Mouse (Mus musculus): ENCODE data around the gene Morn1. TPM values are rescaled to one million over a fixed set of nuclear protein-coding genes. Genes with fewer than 3 reads are reported as not detected.
A peak's percentile ranks its signal among the peaks of the same experiment; 100 is the strongest.
"Not testable (repeated sequence)": the region's sequence is repeated elsewhere in the genome, so short reads cannot be mapped to it uniquely, and the experiment has no call there.

The Morn1 gene
- polyA plus RNA-seq, 1 experiment from 2014 or later: 8.9 TPM

GRCm38 (mm10) chr4:155065970-155066833 lies 20.2 kb upstream of the Morn1 start:
- H3K27me3 ChIP-seq: no peaks in the 10 kb centered on the region
- peak overlapping the region; percentile 76 for H3K27ac ChIP-seq
- no peaks in the 10 kb centered on the region for H3K9me3 ChIP-seq
- peak overlapping the region; percentile 81 for H3K4me2 ChIP-seq (replicated peaks)
- peak overlapping the region; percentile 67 for H3K4me3 ChIP-seq (replicated peaks)
- peak; percentile 68 for ATAC-seq
- peaks cover 30% of the 10 kb centered on the region for H3K4me1 ChIP-seq (replicated peaks)
- 3% methylated on average over 15 of the region's 15 CpGs for WGBS
- H3K9ac ChIP-seq (replicated peaks): no peak overlapping the region; the same call in 1 of the 2 replicates
- H3K36me3 ChIP-seq: peaks cover 28% of the 10 kb centered on the region

- H3K4me3 ChIP-seq (replicated peaks): peak within 1 kb of the TSS; percentile 67
Observed at GRCm38 (mm10) chr4:155066834-155067522, 19.4 kb upstream of the Morn1 start, which contains the start of gene Pex10. Gene Pex10, plus strand, starts transcription at chr4:155067016.

GRCm38 (mm10) chr4:155068357-155068972 lies 17.9 kb upstream of the Morn1 start:
- ATAC-seq: no peak
- Histone ChIP-seq H3K4me3 (replicated peaks) (no peak overlapping the region), H3K4me1 (replicated peaks) (peaks cover 23% of the 10 kb centered on the region), H3K27me3 (no peaks in the 10 kb centered on the region), H3K9ac (replicated peaks) (no peak overlapping the region), H3K27ac (no peak overlapping the region), H3K9me3 (no peaks in the 10 kb centered on the region), H3K4me2 (replicated peaks) (no peak overlapping the region), H3K36me3 (peaks cover 50% of the 10 kb centered on the region)
- 93% methylated on average over 20 of the region's 20 CpGs for WGBS

More at GRCm38 (mm10) chr4:155066834-155067522, 19.4 kb upstream of the Morn1 start, which contains the start of gene Pex10:
- WGBS: 1% methylated on average over 48 of the region's 48 CpGs
- Histone ChIP-seq H3K4me1 (replicated peaks) (peaks cover 23% of the 10 kb centered on the region), H3K9me3 (no peaks in the 10 kb centered on the region), H3K27ac (peak within 1 kb of the TSS; percentile 76), H3K4me2 (replicated peaks) (peak within 1 kb of the TSS; percentile 81), H3K36me3 (peaks cover 36% of the 10 kb centered on the region), H3K9ac (replicated peaks) (peak within 1 kb of the TSS; percentile 78), H3K27me3 (no peaks in the 10 kb centered on the region)
- peak; percentile 87 for ATAC-seq

- H3K27ac ChIP-seq: no peak overlapping the region
- H3K4me2 ChIP-seq (replicated peaks): no peak overlapping the region
- H3K4me1 ChIP-seq (replicated peaks): peaks cover 23% of the 10 kb centered on the region
- H3K4me3 ChIP-seq (replicated peaks): no peak overlapping the region
- no peak overlapping the region; the same call in 1 of the 2 replicates for H3K9ac ChIP-seq (replicated peaks)
- WGBS: 88% methylated on average over 6 of the region's 6 CpGs
- ATAC-seq: no peak
- H3K36me3 ChIP-seq: peaks cover 57% of the 10 kb centered on the region
- H3K9me3 ChIP-seq: no peaks in the 10 kb centered on the region
- H3K27me3 ChIP-seq: no peaks in the 10 kb centered on the region
Observed at GRCm38 (mm10) chr4:155069191-155069590, 17.2 kb upstream of the Morn1 start.

GRCm38 (mm10) chr4:155070199-155070598 lies 16.2 kb upstream of the Morn1 start:
- Histone ChIP-seq H3K4me2 (replicated peaks) (no peak overlapping the region), H3K27ac (no peak overlapping the region), H3K4me3 (replicated peaks) (no peak overlapping the region), H3K4me1 (replicated peaks) (peaks cover 23% of the 10 kb centered on the region), H3K9ac (replicated peaks) (no peak overlapping the region), H3K27me3 (no peaks in the 10 kb centered on the region), H3K36me3 (peaks cover 67% of the 10 kb centered on the region), H3K9me3 (no peaks in the 10 kb centered on the region)
- WGBS: 93% methylated on average over 13 of the region's 13 CpGs
- no peak for ATAC-seq

- Histone ChIP-seq H3K27ac (no peak overlapping the region), H3K4me3 (replicated peaks) (no peak overlapping the region), H3K4me2 (replicated peaks) (no peak overlapping the region), H3K4me1 (replicated peaks) (peaks cover 20% of the 10 kb centered on the region), H3K9ac (replicated peaks) (no peak overlapping the region), H3K36me3 (peaks cover 75% of the 10 kb centered on the region), H3K27me3 (no peaks in the 10 kb centered on the region), H3K9me3 (no peaks in the 10 kb centered on the region)
- ATAC-seq: no peak
- WGBS: 94% methylated on average over 5 of the region's 5 CpGs
Observed at GRCm38 (mm10) chr4:155070921-155071320, 15.5 kb upstream of the Morn1 start.

GRCm38 (mm10) chr4:155074418-155074817 lies 12.0 kb upstream of the Morn1 start:
- 87% methylated on average over 9 of the region's 9 CpGs for WGBS
- Histone ChIP-seq H3K27me3 (no peaks in the 10 kb centered on the region), H3K9me3 (no peaks in the 10 kb centered on the region), H3K4me1 (replicated peaks) (no peaks in the 10 kb centered on the region), H3K9ac (replicated peaks) (no peak overlapping the region), H3K4me3 (replicated peaks) (no peak overlapping the region), H3K36me3 (peaks cover 95% of the 10 kb centered on the region), H3K4me2 (replicated peaks) (no peak overlapping the region), H3K27ac (no peak overlapping the region)
- no peak for ATAC-seq

GRCm38 (mm10) chr4:155075137-155075536 lies 11.2 kb upstream of the Morn1 start:
- Histone ChIP-seq H3K27me3 (no peaks in the 10 kb centered on the region), H3K9ac (replicated peaks) (no peak overlapping the region), H3K4me1 (replicated peaks) (no peaks in the 10 kb centered on the region), H3K4me2 (replicated peaks) (no peak overlapping the region), H3K36me3 (peaks cover 95% of the 10 kb centered on the region), H3K9me3 (no peaks in the 10 kb centered on the region), H3K4me3 (replicated peaks) (no peak overlapping the region), H3K27ac (no peak overlapping the region)
- ATAC-seq: no peak
- WGBS: 89% methylated on average over 9 of the region's 9 CpGs

GRCm38 (mm10) chr4:155075813-155076212 lies 10.6 kb upstream of the Morn1 start:
- no peak for ATAC-seq
- Histone ChIP-seq H3K9ac (replicated peaks) (no peak overlapping the region), H3K9me3 (no peaks in the 10 kb centered on the region), H3K27me3 (no peaks in the 10 kb centered on the region), H3K4me1 (replicated peaks) (no peaks in the 10 kb centered on the region), H3K4me2 (replicated peaks) (no peak overlapping the region), H3K27ac (no peak overlapping the region), H3K4me3 (replicated peaks) (no peak overlapping the region), H3K36me3 (peaks cover 94% of the 10 kb centered on the region)
- 94% methylated on average over 2 of the region's 2 CpGs for WGBS

- WGBS: 94% methylated on average over 9 of the region's 9 CpGs
- Histone ChIP-seq H3K27ac (no peak overlapping the region), H3K36me3 (peaks cover 92% of the 10 kb centered on the region), H3K4me1 (replicated peaks) (no peaks in the 10 kb centered on the region), H3K9me3 (no peaks in the 10 kb centered on the region), H3K9ac (replicated peaks) (no peak overlapping the region), H3K4me2 (replicated peaks) (no peak overlapping the region), H3K4me3 (replicated peaks) (no peak overlapping the region), H3K27me3 (no peaks in the 10 kb centered on the region)
- no peak for ATAC-seq
Observed at GRCm38 (mm10) chr4:155076677-155077076, 9.7 kb upstream of the Morn1 start.

GRCm38 (mm10) chr4:155078808-155079207 lies 7.6 kb upstream of the Morn1 start:
- H3K4me3 ChIP-seq (replicated peaks); H3K27ac ChIP-seq; H3K4me1 ChIP-seq (replicated peaks); H3K9ac ChIP-seq (replicated peaks); ATAC-seq; H3K27me3 ChIP-seq; H3K9me3 ChIP-seq; H3K4me2 ChIP-seq (replicated peaks): not testable (repeated sequence)
- peaks cover 87% of the 10 kb centered on the region for H3K36me3 ChIP-seq
- 89% methylated on average over 10 of the region's 10 CpGs for WGBS

GRCm38 (mm10) chr4:155079666-155080065 lies 6.7 kb upstream of the Morn1 start:
- Histone ChIP-seq H3K27me3 (no peaks in the 10 kb centered on the region), H3K4me2 (replicated peaks) (no peak overlapping the region), H3K36me3 (peaks cover 78% of the 10 kb centered on the region), H3K4me3 (replicated peaks) (no peak overlapping the region), H3K4me1 (replicated peaks) (peaks cover 17% of the 10 kb centered on the region), H3K9ac (replicated peaks) (no peak overlapping the region), H3K9me3 (no peaks in the 10 kb centered on the region), H3K27ac (no peak overlapping the region)
- no peak for ATAC-seq
- 94% methylated on average over 6 of the region's 6 CpGs for WGBS

Measured in midbrain, embryonic 13.5 days (tissue).